Mouse (Mus musculus) neural tube, embryonic 14.5 days (tissue): ENCODE data around the gene Lcmt2. TPM values are rescaled to one million over a fixed set of nuclear protein-coding genes. Genes with fewer than 3 reads are reported as not detected.

ENCODE experiments used
- ATAC-seq: fragments of 200-750 bp; cut with Nextera tagmentation; 2 replicates; pipeline ENCODE4 v1.8.0; 2017; ENCODE audit warnings: low read depth, mild to moderate bottlenecking, moderate TSS enrichment, moderate library complexity
- H3K27ac ChIP-seq: fragments of 300-500 bp; sonication (generic); 2 replicates; pipeline ENCODE4 v1.5.1; 2014; ENCODE audit warnings: low read depth, mild to moderate bottlenecking, control low read depth, low read length, moderate library complexity, mixed read lengths
- H3K27me3 ChIP-seq: fragments of 300-500 bp; sonication (generic); 2 replicates; pipeline ENCODE4 v1.6.1; 2014; ENCODE audit warnings: low read length; ENCODE audit not compliant: control insufficient read depth, insufficient read depth
- H3K36me3 ChIP-seq: fragments of 300-500 bp; sonication (generic); 2 replicates; pipeline ENCODE4 v1.6.1; 2014; ENCODE audit warnings: low read length, mixed read lengths; ENCODE audit not compliant: control insufficient read depth, insufficient read depth
- H3K4me1 ChIP-seq: fragments of 300-500 bp; sonication (generic); 2 replicates; pipeline ENCODE4 v1.6.1; 2014; ENCODE audit warnings: low read length; ENCODE audit not compliant: control insufficient read depth, insufficient read depth
- H3K4me2 ChIP-seq: fragments of 300-500 bp; sonication (generic); 2 replicates; pipeline ENCODE4 v1.6.1; 2014; ENCODE audit warnings: mild to moderate bottlenecking, low read depth, low read length, control low read depth
- H3K4me3 ChIP-seq: fragments of 300-500 bp; sonication (generic); 2 replicates; pipeline ENCODE4 v1.5.1; 2014; ENCODE audit warnings: low read depth, low read length, control low read depth, mixed read lengths
- H3K9ac ChIP-seq: fragments of 300-500 bp; sonication (generic); replicated peaks from 2 replicates; pipeline ENCODE4 v1.6.1; 2014; ENCODE audit warnings: low read depth, mild to moderate bottlenecking, control low read depth, low read length, mixed read lengths
- H3K9me3 ChIP-seq: fragments of 300-500 bp; sonication (generic); 2 replicates; pipeline ENCODE4 v1.6.1; 2016; ENCODE audit warnings: low read length; ENCODE audit not compliant: control insufficient read depth
- WGBS: fragments of 180-500 bp; shearing (Covaris S2); extraction: QIAGEN DNeasy Blood & Tissue Kit; methylation state at CpG from one replicate; pipeline ENCODE4 v1.1.7; 2014; 5-methylcytosine and 5-hydroxymethylcytosine counted together
- polyA plus RNA-seq: library from polyadenylated mRNA; unstranded; fragments of >200 nt; fragmentation: Nextera tagmentation; extraction: Ambion mirVana; gene quantifications from 2 replicates; pipeline ENCODE4 v1.2.1, GENCODE M21; 2014

Lcmt2 gene
- polyA plus RNA-seq, 1 experiment from 2014 or later = 20.0 TPM

GRCm38 (mm10) chr2:121088507-121088906 is 51.9 kb downstream of the Lcmt2 start:
- Histone ChIP-seq H3K4me1 (no peaks in the 10 kb centered on the region), H3K4me3 (no peak overlapping the region), H3K4me2 (no peak overlapping the region), H3K27ac (no peak overlapping the region), H3K36me3 (no peaks in the 10 kb centered on the region), H3K9ac (no peak overlapping the region), H3K27me3 (no peaks in the 10 kb centered on the region), H3K9me3 (no peaks in the 10 kb centered on the region)
- 89% methylated on average over 3 of the region's 3 CpGs for WGBS
- no peak for ATAC-seq

GRCm38 (mm10) chr2:121085480-121086185 is 54.8 kb downstream of the Lcmt2 start, which contains the start of gene Tgm5:
TSS of gene Tgm5 (minus strand) at chr2:121085841.
- Histone ChIP-seq H3K4me2 (no peak within 1 kb of the TSS), H3K36me3 (no peaks in the 10 kb centered on the region), H3K4me3 (no peak within 1 kb of the TSS), H3K27me3 (no peaks in the 10 kb centered on the region), H3K27ac (no peak within 1 kb of the TSS), H3K9ac (no peak within 1 kb of the TSS), H3K9me3 (no peaks in the 10 kb centered on the region), H3K4me1 (no peaks in the 10 kb centered on the region)
- WGBS = 44% methylated on average over 6 of the region's 6 CpGs
- no peak for ATAC-seq

GRCm38 (mm10) chr2:121082626-121083025 is 57.8 kb downstream of the Lcmt2 start:
- no peaks in the 10 kb centered on the region for H3K36me3 ChIP-seq
- 85% methylated on average over 1 of the region's 1 CpGs for WGBS
- no peak for ATAC-seq
- no peak overlapping the region for H3K4me3 ChIP-seq
- H3K27ac ChIP-seq = no peak overlapping the region
- H3K4me1 ChIP-seq = no peaks in the 10 kb centered on the region
- no peaks in the 10 kb centered on the region for H3K27me3 ChIP-seq
- H3K9me3 ChIP-seq = no peaks in the 10 kb centered on the region
- H3K4me2 ChIP-seq = no peak overlapping the region
- no peak overlapping the region for H3K9ac ChIP-seq

Other genes starting within 250 kb of the Lcmt2 start
- 33.3 and 37.9 TPM in 2 replicates for gene Ubr1, start 169.9 kb downstream of the Lcmt2 start, polyA plus RNA-seq
- gene Tmem62, start 163.6 kb downstream of the Lcmt2 start, polyA plus RNA-seq = 22.1 and 22.6 TPM in 2 replicates
- 94.2 and 98.9 TPM in 2 replicates for gene Ccndbp1, start 132.2 kb downstream of the Lcmt2 start, polyA plus RNA-seq
- gene Epb42, start 103.6 kb downstream of the Lcmt2 start, polyA plus RNA-seq = 0.27 and 0.73 TPM in 2 replicates
- 0.10 and 0.17 TPM in 2 replicates for gene Tgm5, start 54.8 kb downstream of the Lcmt2 start, polyA plus RNA-seq
- gene Tgm7, start 30.9 kb downstream of the Lcmt2 start, polyA plus RNA-seq = not detected in 2 replicates
- 33.0 and 34.3 TPM in 2 replicates for gene Adal, start 225 bp downstream of the Lcmt2 start, polyA plus RNA-seq
- 44.3 and 56.5 TPM in 2 replicates for gene Tubgcp4, start 30.0 kb upstream of the Lcmt2 start, polyA plus RNA-seq
- gene Zscan29, start 30.5 kb upstream of the Lcmt2 start, polyA plus RNA-seq = 7.7 and 9.2 TPM in 2 replicates
- gene Trp53bp1, start 130.8 kb upstream of the Lcmt2 start, polyA plus RNA-seq = 161 and 185 TPM in 2 replicates
- 39.7 and 65.1 TPM in 2 replicates for gene Map1a, start 148.9 kb upstream of the Lcmt2 start, polyA plus RNA-seq
- gene Ppip5k1, start 214.7 kb upstream of the Lcmt2 start, polyA plus RNA-seq = 20.3 and 23.5 TPM in 2 replicates
- gene Ckmt1, start 217.1 kb upstream of the Lcmt2 start, polyA plus RNA-seq = 83.5 and 108 TPM in 2 replicates
- gene Strc, start 246.5 kb upstream of the Lcmt2 start, polyA plus RNA-seq = not detected in 2 replicates